Mouse (Mus musculus) intestine, postnatal 0 days (tissue): ENCODE data around the gene C77080. TPM values are rescaled to one million over a fixed set of nuclear protein-coding genes. Genes with fewer than 3 reads are reported as not detected.

Experiments
- ATAC-seq: fragments of 200-750 bp; cut with Nextera tagmentation; 2 replicates; pipeline ENCODE4 v1.8.0; 2017; ENCODE audit warnings: mild to moderate bottlenecking, moderate TSS enrichment, moderate library complexity
- H3K27ac ChIP-seq: fragments of 300-500 bp; sonication (generic); 2 replicates; pipeline ENCODE4 v1.5.1; 2014; ENCODE audit warnings: mild to moderate bottlenecking, low read depth, low read length, moderate library complexity
- H3K27me3 ChIP-seq: fragments of 300-500 bp; sonication (generic); replicated peaks from 2 replicates; pipeline ENCODE4 v1.6.1; 2014; ENCODE audit warnings: low read length, mixed read lengths; ENCODE audit not compliant: control insufficient read depth, insufficient read depth
- H3K36me3 ChIP-seq: fragments of 300-500 bp; sonication (generic); 2 replicates; pipeline ENCODE4 v1.6.1; 2014; ENCODE audit warnings: mild to moderate bottlenecking, moderate library complexity; ENCODE audit not compliant: control insufficient read depth, insufficient read depth
- H3K4me1 ChIP-seq: fragments of 300-500 bp; sonication (generic); replicated peaks from 2 replicates; pipeline ENCODE4 v1.6.1; 2014; ENCODE audit warnings: antibody characterized with exemption, low read length, mixed read lengths; ENCODE audit not compliant: control insufficient read depth, insufficient read depth
- H3K4me2 ChIP-seq: fragments of 300-500 bp; sonication (generic); replicated peaks from 2 replicates; pipeline ENCODE4 v1.6.1; 2014; ENCODE audit warnings: low read depth, mild to moderate bottlenecking, moderate library complexity
- H3K4me3 ChIP-seq: fragments of 300-500 bp; sonication (generic); 2 replicates; pipeline ENCODE4 v1.5.1; 2014; ENCODE audit warnings: low read depth, low read length
- H3K9ac ChIP-seq: fragments of 300-500 bp; sonication (generic); 2 replicates; pipeline ENCODE4 v1.6.1; 2014; ENCODE audit warnings: mild to moderate bottlenecking, low read depth, low read length
- H3K9me3 ChIP-seq: fragments of 300-500 bp; sonication (generic); 2 replicates; pipeline ENCODE4 v1.6.1; 2016; ENCODE audit warnings: mixed run types; ENCODE audit not compliant: control insufficient read depth
- CTCF ChIP-seq: sonication (generic); IDR thresholded peaks from 2 replicates; pipeline ENCODE4 v1.5.1; 2016; ENCODE audit warnings: low read depth, mild to moderate bottlenecking, control low read depth, antibody characterized with exemption, moderate library complexity
- WGBS: fragments of 180-500 bp; shearing (Covaris S2); extraction: QIAGEN DNeasy Blood & Tissue Kit; methylation state at CpG from one replicate; pipeline ENCODE4 v1.1.7; 2014; 5-methylcytosine and 5-hydroxymethylcytosine counted together
- polyA plus RNA-seq: library from polyadenylated mRNA; unstranded; fragments of >200 nt; fragmentation: Nextera tagmentation; extraction: Ambion mirVana; gene quantifications from 2 replicates; pipeline ENCODE4 v1.2.1, GENCODE M21; 2015

The C77080 gene
- polyA plus RNA-seq, 1 experiment from 2014 or later = 14.3 TPM

DNA sequence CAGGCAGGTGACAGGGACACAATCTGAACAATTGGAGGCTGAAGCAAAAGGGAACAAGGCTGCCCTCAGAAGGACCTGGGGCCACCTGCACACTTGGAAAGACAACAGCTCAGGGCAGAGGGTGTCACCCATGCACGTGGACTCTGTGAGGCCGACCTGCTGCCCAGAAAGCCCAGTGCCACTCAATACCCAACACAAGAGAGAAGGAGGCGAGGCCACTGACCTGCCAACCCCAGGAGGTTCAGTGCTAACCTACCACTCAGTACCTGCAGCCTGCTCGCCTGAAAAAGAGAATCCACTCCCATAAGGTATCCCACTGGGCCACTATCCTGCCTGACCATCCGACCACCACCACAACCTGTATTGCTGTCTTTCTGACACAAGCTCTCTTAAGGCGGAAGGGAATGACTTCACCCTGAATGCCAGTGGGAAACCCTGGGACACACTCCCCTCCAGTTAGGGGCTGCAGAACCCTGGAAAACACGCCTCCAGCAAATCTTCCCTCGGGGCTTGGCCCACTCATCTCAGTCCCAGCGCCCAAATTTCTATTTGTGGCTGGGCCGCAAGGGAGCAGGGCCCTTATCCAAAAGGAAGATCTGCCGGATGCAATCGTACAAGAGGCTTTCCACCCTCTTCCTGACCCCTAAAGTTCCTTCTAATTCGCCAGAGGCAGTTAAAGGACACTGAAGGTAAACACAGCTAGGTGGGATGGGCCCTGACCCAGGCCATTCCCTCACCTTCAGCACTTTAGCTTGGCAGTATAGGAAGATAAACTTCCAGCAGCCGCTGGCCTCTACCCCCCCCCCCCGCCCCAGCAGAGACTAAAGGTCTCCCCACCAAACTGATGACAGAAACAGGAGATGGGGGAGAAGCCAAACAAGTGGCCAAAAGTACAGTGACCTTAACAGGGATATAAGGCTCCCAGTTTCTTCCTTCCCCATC, 14.6 kb downstream of the C77080 start:
- H3K9ac ChIP-seq = peak overlapping the region; percentile 99
- no peaks in the 10 kb centered on the region; the same call in 1 of the 2 replicates for H3K36me3 ChIP-seq
- H3K27me3 ChIP-seq = no peaks in the 10 kb centered on the region
- 23% methylated on average over 15 of the region's 15 CpGs for WGBS
- H3K4me2 ChIP-seq = peak overlapping the region; percentile 88
- no peak for ATAC-seq
- H3K4me3 ChIP-seq = peak overlapping the region; percentile 74
- TF ChIP-seq CTCF = no peak
- H3K27ac ChIP-seq = peak overlapping the region; percentile 100
- peaks cover 19% of the 10 kb centered on the region for H3K4me1 ChIP-seq
- H3K9me3 ChIP-seq = no peaks in the 10 kb centered on the region

DNA sequence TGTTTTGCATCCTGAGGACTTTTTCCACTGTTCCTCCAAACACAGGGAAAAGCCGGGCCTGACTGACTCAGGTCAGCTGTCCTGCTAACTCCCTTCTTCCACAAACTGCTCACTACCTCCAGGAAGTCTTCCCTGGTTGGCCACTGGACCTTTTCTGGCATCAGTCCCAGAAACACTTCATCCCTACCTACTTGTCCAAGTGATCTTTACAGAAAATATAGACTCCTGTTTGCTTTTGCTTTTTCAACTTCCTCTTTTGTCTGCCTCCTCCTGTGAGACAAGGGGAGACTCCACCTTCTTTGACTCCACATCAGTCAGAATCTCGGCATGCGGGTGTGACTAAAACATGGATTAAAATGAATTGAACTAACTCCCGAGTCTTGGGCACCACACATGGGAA, 16.4 kb downstream of the C77080 start:
- Histone ChIP-seq H3K9ac (no peak overlapping the region), H3K36me3 (no peaks in the 10 kb centered on the region; the same call in 1 of the 2 replicates), H3K27me3 (no peaks in the 10 kb centered on the region), H3K4me1 (peaks cover 16% of the 10 kb centered on the region), H3K4me3 (no peak overlapping the region), H3K4me2 (peak overlapping the region; percentile 88; the same call in 1 of the 2 replicates), H3K9me3 (no peaks in the 10 kb centered on the region), H3K27ac (0 out of 2 replicates have a peak overlapping the region, but pooled peaks have one; percentile 41)
- no peak for TF ChIP-seq CTCF
- WGBS = 24% methylated on average over 4 of the region's 4 CpGs
- no peak for ATAC-seq

DNA sequence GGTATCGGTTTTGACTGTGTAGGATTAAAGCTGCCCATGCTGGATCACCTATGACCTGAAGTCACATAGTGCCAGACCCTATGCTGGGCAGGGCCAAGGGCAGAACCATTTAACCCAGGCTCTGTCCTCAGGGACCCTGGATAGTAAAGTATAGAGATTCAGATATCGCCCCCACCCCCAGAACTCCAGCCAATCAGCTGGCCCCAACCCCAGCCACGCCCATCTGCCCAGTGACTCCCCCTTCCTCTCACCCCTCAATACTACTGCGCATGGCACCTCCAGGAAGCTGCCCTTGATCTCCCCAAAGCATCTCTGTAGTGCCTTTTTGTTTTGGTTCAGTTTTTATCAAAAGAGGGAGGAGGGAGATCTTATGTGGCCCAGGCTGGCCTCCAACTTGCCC, 18.4 kb downstream of the C77080 start:
- Histone ChIP-seq H3K4me3 (no peak overlapping the region), H3K4me1 (peaks cover 16% of the 10 kb centered on the region), H3K9ac (0 out of 2 replicates have a peak overlapping the region, but pooled peaks have one; percentile 17), H3K27ac (no peak overlapping the region), H3K36me3 (no peaks in the 10 kb centered on the region; the same call in 1 of the 2 replicates), H3K27me3 (no peaks in the 10 kb centered on the region), H3K9me3 (no peaks in the 10 kb centered on the region), H3K4me2 (peak overlapping the region; percentile 21; the same call in 1 of the 2 replicates)
- TF ChIP-seq CTCF = no peak
- WGBS = 55% methylated on average over 4 of the region's 4 CpGs
- ATAC-seq = no peak

DNA sequence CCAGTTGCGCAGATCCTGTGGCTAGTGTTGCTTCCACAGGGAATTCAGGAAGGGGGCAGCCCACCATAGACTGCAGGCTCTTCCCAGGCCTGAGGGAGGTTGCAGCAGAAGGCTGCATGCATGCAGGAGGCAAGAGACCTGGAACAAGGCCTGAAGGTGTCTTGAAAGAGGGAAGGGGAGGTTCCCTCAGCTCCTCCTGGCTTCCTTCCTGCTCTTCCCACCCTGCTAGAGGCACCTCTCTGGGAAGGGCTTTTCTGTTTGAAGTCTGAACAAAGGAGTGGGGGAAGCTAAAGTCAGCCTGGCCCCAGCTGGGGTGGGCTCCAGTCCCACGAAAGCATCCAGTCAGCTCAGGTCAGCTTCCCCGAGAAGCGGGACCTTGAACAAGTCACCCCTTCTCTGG, 18.9 kb downstream of the C77080 start:
- peaks cover 18% of the 10 kb centered on the region for H3K4me1 ChIP-seq
- no peaks in the 10 kb centered on the region for H3K27me3 ChIP-seq
- no peaks in the 10 kb centered on the region; the same call in 1 of the 2 replicates for H3K36me3 ChIP-seq
- 65% methylated on average over 4 of the region's 4 CpGs for WGBS
- no peak overlapping the region for H3K4me3 ChIP-seq
- peak overlapping the region; percentile 21; the same call in 1 of the 2 replicates for H3K4me2 ChIP-seq
- no peak for TF ChIP-seq CTCF
- 0 out of 2 replicates have a peak overlapping the region, but pooled peaks have one; percentile 17 for H3K9ac ChIP-seq
- H3K27ac ChIP-seq = no peak overlapping the region
- no peak for ATAC-seq
- no peaks in the 10 kb centered on the region for H3K9me3 ChIP-seq

DNA sequence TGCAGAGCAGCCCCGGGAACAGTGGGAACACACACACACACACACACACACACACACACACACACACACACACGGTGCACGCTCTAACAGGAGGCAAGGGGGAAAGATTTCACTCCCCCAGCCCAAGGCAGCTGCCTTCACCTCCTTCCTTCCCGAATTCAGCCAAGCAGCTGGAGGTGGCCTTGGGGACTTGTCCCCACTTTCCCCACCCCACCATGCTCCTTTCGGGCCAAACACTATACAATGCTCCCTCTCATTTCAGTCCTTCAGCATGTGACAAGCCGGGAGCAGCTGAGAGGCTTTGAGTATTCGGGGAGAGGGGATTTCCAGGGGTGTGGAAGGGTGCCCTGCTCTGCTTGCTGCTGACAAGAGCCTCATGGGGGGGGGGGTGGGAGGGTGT, 19.3 kb downstream of the C77080 start:
- Histone ChIP-seq H3K4me3 (no peak overlapping the region), H3K27ac (no peak overlapping the region), H3K4me2 (peak overlapping the region; percentile 21; the same call in 1 of the 2 replicates), H3K4me1 (peaks cover 18% of the 10 kb centered on the region), H3K27me3 (no peaks in the 10 kb centered on the region), H3K9ac (0 out of 2 replicates have a peak overlapping the region, but pooled peaks have one; percentile 17), H3K9me3 (no peaks in the 10 kb centered on the region), H3K36me3 (no peaks in the 10 kb centered on the region; the same call in 1 of the 2 replicates)
- TF ChIP-seq CTCF = no peak
- WGBS = 31% methylated on average over 7 of the region's 7 CpGs
- no peak for ATAC-seq

DNA sequence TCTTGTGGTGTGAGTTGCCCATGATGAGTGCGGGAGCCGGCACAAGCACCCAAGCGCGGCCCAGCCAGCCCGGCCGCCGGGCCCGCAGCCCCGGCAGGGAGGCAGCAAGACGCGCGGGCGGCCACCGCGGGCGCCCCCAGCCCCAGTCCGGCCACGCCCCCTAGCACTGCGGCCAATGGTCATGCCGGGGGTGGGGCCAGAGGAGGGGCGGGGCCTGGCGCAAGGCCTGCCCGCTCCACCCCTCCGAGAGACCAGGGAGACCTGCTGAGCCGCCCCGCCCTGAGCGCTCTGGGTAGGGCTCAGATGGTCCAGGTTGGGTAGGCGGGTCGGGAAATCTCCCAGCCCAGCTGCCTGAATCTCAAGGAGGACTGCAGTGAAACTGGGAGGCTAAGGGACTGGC, 22.1 kb downstream of the C77080 start:
- Histone ChIP-seq H3K27me3 (no peaks in the 10 kb centered on the region), H3K4me2 (peak overlapping the region; percentile 90), H3K9ac (peak overlapping the region; percentile 19), H3K27ac (peak overlapping the region; percentile 24; the same call in 1 of the 2 replicates), H3K4me1 (peaks cover 9% of the 10 kb centered on the region), H3K9me3 (no peaks in the 10 kb centered on the region), H3K36me3 (no peaks in the 10 kb centered on the region), H3K4me3 (peak overlapping the region; percentile 54)
- ATAC-seq = peak; percentile 65
- 1% methylated on average over 26 of the region's 29 CpGs for WGBS
- TF ChIP-seq CTCF = no peak
